Mouse (Mus musculus): Measurements from ENCODE around the gene Ccdc125.
"Not testable (repeated sequence)": the region's sequence is repeated elsewhere in the genome, so short reads cannot be mapped to it uniquely, and the experiment has no call there.

The Ccdc125 gene

GRCm38 (mm10) chr13:100724051-100724754 is 54.7 kb downstream of the Ccdc125 start:
- no peak for DNase-seq

- no peak for DNase-seq
Measured at GRCm38 (mm10) chr13:100725194-100725593, 55.7 kb downstream of the Ccdc125 start.

GRCm38 (mm10) chr13:100728086-100728485 is 58.6 kb downstream of the Ccdc125 start:
- DNase-seq: no peak

GRCm38 (mm10) chr13:100728530-100728929 is 59.0 kb downstream of the Ccdc125 start:
- not testable (repeated sequence) for DNase-seq

- peak in 1 of 2 experiments; percentile 20 for DNase-seq
Measured at GRCm38 (mm10) chr13:100730153-100730860, 60.8 kb downstream of the Ccdc125 start.

GRCm38 (mm10) chr13:100730861-100731176 is 61.3 kb downstream of the Ccdc125 start, which contains the start of gene Cdk7:
Gene Cdk7, minus strand, starts transcription at chr13:100730939.
- peak; percentile 94 to 97 for DNase-seq

- not testable (repeated sequence) for DNase-seq
Measured at GRCm38 (mm10) chr13:100731462-100732046, 62.0 kb downstream of the Ccdc125 start.

GRCm38 (mm10) chr13:100732756-100733155 is 63.2 kb downstream of the Ccdc125 start:
- no peak for DNase-seq

GRCm38 (mm10) chr13:100742831-100743230 is 73.3 kb downstream of the Ccdc125 start:
- DNase-seq: peak; percentile 7 to 14

GRCm38 (mm10) chr13:100743346-100744035 is 74.0 kb downstream of the Ccdc125 start:
- peak; percentile 7 to 10 for DNase-seq

GRCm38 (mm10) chr13:100744036-100744744 is 74.7 kb downstream of the Ccdc125 start, which contains the start of gene Mrps36:
Gene Mrps36, minus strand, starts transcription at chr13:100744659.
- DNase-seq: peak; percentile 94 to 97

- DNase-seq: no peak
Measured at GRCm38 (mm10) chr13:100746090-100746489, 76.6 kb downstream of the Ccdc125 start.
